Mouse (Mus musculus): Measurements from ENCODE around the gene Dnajb12. TPM values are rescaled to one million over a fixed set of nuclear protein-coding genes. Genes with fewer than 3 reads are reported as not detected.
A peak's percentile ranks its signal among the peaks of the same experiment; 100 is the strongest.

The Dnajb12 gene
- 25.5 and 28.7 TPM in 2 replicates for polyA plus RNA-seq (2014; fragmentation: Nextera tagmentation; extraction: Ambion mirVana)

- under 1% methylated on average over 68 of the region's 80 CpGs for WGBS
- H3K4me3 ChIP-seq (ENCODE audit: low read depth, low read length), result peak within 1 kb of the TSS; percentile 74
- H3K9me3 ChIP-seq (ENCODE audit: control insufficient read depth, low read length), result no peaks in the 10 kb centered on the region
- peak within 1 kb of the TSS; percentile 99 for H3K27ac ChIP-seq (replicated peaks; ENCODE audit: low read depth, low read length)
- 0 out of 2 replicates have a peak, but pooled peaks cover 6% of the 10 kb centered on the region for H3K36me3 ChIP-seq (ENCODE audit: control insufficient read depth, insufficient read depth, low read length)
- peak; percentile 98 for DNase-seq (ENCODE audit: low spot score)
- peak within 1 kb of the TSS; percentile 67 for H3K4me2 ChIP-seq (ENCODE audit: low read depth, low read length)
- H3K4me1 ChIP-seq (ENCODE audit: control insufficient read depth, insufficient read depth, low read length), result peaks cover 13% of the 10 kb centered on the region; the same call in 1 of the 2 replicates
- no peaks in the 10 kb centered on the region for H3K27me3 ChIP-seq (replicated peaks; ENCODE audit: control insufficient read depth, insufficient read depth, low read length)
- peak; percentile 94 for ATAC-seq (ENCODE audit: low read depth)
- H3K9ac ChIP-seq (ENCODE audit: low read depth, low read length), result peak within 1 kb of the TSS; percentile 96
Observed at GRCm38 (mm10) chr10:59879255-59880028, at the start of gene Dnajb12. Gene Dnajb12, plus strand, starts transcription at chr10:59879556.

- WGBS, result 95% methylated on average over 6 of the region's 6 CpGs
- no peak for DNase-seq (ENCODE audit: low spot score)
- ATAC-seq (ENCODE audit: low read depth), result no peak
- Histone ChIP-seq H3K4me1 (ENCODE audit: control insufficient read depth, insufficient read depth, low read length) (no peaks in the 10 kb centered on the region), H3K4me3 (ENCODE audit: low read depth, low read length) (no peak overlapping the region), H3K27ac (replicated peaks; ENCODE audit: low read depth, low read length) (no peak overlapping the region), H3K27me3 (replicated peaks; ENCODE audit: control insufficient read depth, insufficient read depth, low read length) (no peaks in the 10 kb centered on the region), H3K9me3 (ENCODE audit: control insufficient read depth, low read length) (no peaks in the 10 kb centered on the region), H3K4me2 (ENCODE audit: low read depth, low read length) (no peak overlapping the region), H3K36me3 (ENCODE audit: control insufficient read depth, insufficient read depth, low read length) (peaks cover 40% of the 10 kb centered on the region), H3K9ac (ENCODE audit: low read depth, low read length) (no peak overlapping the region)
Observed at GRCm38 (mm10) chr10:59829886-59830285, 49.5 kb upstream of the Dnajb12 start.

DNA sequence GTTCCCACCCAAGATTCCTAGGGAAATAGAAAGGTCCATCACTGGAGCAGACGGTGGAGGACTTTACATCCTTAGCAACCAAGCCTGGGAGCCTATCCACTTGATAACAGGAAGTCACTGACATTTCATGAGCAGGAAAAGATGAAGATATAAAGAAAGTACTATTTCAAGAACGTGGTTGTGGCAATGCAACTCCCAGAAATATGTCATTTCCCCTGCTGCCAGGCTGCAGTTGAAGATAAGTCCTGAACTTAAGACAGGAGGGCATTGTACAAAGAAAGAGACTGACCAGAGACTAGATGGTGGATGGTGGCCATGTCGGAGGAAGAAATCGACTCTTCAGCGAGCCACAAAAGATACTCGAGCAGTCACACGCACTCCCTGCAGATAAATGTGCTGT, 47.4 kb upstream of the Dnajb12 start:
- H3K4me2 ChIP-seq (ENCODE audit: low read depth, low read length), result no peak overlapping the region
- no peaks in the 10 kb centered on the region for H3K9me3 ChIP-seq (ENCODE audit: control insufficient read depth, low read length)
- DNase-seq (ENCODE audit: low spot score), result no peak
- H3K27me3 ChIP-seq (replicated peaks; ENCODE audit: control insufficient read depth, insufficient read depth, low read length), result no peaks in the 10 kb centered on the region
- H3K4me3 ChIP-seq (ENCODE audit: low read depth, low read length), result no peak overlapping the region
- peaks cover 39% of the 10 kb centered on the region for H3K36me3 ChIP-seq (ENCODE audit: control insufficient read depth, insufficient read depth, low read length)
- no peaks in the 10 kb centered on the region for H3K4me1 ChIP-seq (ENCODE audit: control insufficient read depth, insufficient read depth, low read length)
- ATAC-seq (ENCODE audit: low read depth), result no peak
- 92% methylated on average over 7 of the region's 7 CpGs for WGBS
- H3K9ac ChIP-seq (ENCODE audit: low read depth, low read length), result no peak overlapping the region
- H3K27ac ChIP-seq (replicated peaks; ENCODE audit: low read depth, low read length), result no peak overlapping the region

DNA sequence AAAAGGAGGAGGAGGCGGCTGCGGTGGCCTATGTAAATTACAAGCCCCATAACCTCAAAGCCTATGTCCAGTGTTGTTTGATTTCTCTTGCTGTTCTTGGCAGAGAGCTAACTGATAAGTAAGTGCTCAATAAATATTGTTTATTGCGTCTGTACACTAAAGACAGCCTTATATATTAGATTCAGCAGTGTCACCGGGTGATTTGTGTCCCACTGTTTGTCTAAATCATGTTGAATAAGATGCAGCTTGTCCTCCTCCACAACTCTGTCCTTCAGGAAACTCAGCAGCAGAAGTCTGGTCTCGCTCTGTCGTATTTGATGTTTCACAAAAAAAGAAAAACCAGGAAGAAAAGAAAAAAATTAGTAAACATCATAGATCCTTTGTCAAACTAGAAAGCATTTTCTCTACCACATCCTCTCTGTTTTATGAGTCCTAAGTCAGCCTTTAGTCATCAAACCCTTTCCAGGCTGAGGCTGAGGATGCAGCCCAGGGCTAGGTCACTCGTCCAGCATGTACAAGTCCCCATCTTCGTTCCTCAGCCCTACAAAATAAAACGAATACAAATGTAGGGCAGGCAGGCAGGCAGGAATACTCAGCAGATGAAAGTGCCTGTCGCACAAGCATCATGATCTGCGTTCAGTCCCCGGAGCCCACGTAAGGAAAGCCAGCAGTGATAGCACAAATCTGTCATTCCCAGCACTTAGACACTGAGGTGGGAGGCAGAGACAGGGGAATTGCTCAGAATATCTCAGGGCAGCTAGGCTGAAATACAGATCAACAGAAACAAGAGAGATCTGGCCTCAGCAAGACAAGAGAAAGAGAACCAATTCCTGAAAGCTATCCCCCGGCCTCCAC, 43.8 kb upstream of the Dnajb12 start:
- Histone ChIP-seq H3K36me3 (ENCODE audit: control insufficient read depth, insufficient read depth, low read length) (peaks cover 9% of the 10 kb centered on the region; the same call in 1 of the 2 replicates), H3K4me3 (ENCODE audit: low read depth, low read length) (no peak overlapping the region), H3K27me3 (replicated peaks; ENCODE audit: control insufficient read depth, insufficient read depth, low read length) (no peaks in the 10 kb centered on the region), H3K9me3 (ENCODE audit: control insufficient read depth, low read length) (no peaks in the 10 kb centered on the region), H3K9ac (ENCODE audit: low read depth, low read length) (no peak overlapping the region), H3K27ac (replicated peaks; ENCODE audit: low read depth, low read length) (no peak overlapping the region), H3K4me2 (ENCODE audit: low read depth, low read length) (no peak overlapping the region), H3K4me1 (ENCODE audit: control insufficient read depth, insufficient read depth, low read length) (no peaks in the 10 kb centered on the region)
- DNase-seq (ENCODE audit: low spot score) (no peak), ATAC-seq (ENCODE audit: low read depth) (no peak)
- 88% methylated on average over 14 of the region's 14 CpGs for WGBS

GRCm38 (mm10) chr10:59837490-59837889, 41.9 kb upstream of the Dnajb12 start:
- no peak overlapping the region for H3K4me2 ChIP-seq (ENCODE audit: low read depth, low read length)
- no peaks in the 10 kb centered on the region for H3K9me3 ChIP-seq (ENCODE audit: control insufficient read depth, low read length)
- H3K4me1 ChIP-seq (ENCODE audit: control insufficient read depth, insufficient read depth, low read length), result no peaks in the 10 kb centered on the region
- WGBS, result 84% methylated on average over 5 of the region's 5 CpGs
- H3K27me3 ChIP-seq (replicated peaks; ENCODE audit: control insufficient read depth, insufficient read depth, low read length), result no peaks in the 10 kb centered on the region
- DNase-seq (ENCODE audit: low spot score) (no peak), ATAC-seq (ENCODE audit: low read depth) (no peak)
- peaks cover 8% of the 10 kb centered on the region; the same call in 1 of the 2 replicates for H3K36me3 ChIP-seq (ENCODE audit: control insufficient read depth, insufficient read depth, low read length)
- no peak overlapping the region for H3K4me3 ChIP-seq (ENCODE audit: low read depth, low read length)
- no peak overlapping the region for H3K9ac ChIP-seq (ENCODE audit: low read depth, low read length)
- H3K27ac ChIP-seq (replicated peaks; ENCODE audit: low read depth, low read length), result no peak overlapping the region

DNA sequence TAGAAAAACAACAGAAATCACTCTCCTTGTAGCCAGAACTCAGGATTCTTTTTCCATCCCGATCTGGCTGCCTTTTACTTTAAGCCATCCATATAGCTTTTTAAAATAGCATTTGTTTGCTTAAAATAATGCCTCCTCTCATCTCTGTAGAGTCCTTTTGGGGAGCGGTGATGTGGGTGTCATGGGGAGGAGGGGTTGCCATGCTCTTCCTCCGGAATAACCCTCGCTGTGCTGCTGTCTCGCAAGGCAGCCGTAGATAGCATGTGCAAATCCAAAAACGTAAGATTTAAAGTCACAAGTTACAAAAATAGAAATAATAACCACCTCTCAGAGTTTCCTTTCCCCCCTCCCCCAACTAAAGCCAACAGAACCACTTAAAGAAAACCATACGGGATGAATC, 37.9 kb upstream of the Dnajb12 start:
- H3K4me3 ChIP-seq (ENCODE audit: low read depth, low read length), result no peak overlapping the region
- ATAC-seq (ENCODE audit: low read depth) (no peak), DNase-seq (ENCODE audit: low spot score) (no peak)
- no peaks in the 10 kb centered on the region for H3K9me3 ChIP-seq (ENCODE audit: control insufficient read depth, low read length)
- H3K9ac ChIP-seq (ENCODE audit: low read depth, low read length), result no peak overlapping the region
- H3K36me3 ChIP-seq (ENCODE audit: control insufficient read depth, insufficient read depth, low read length), result 0 out of 2 replicates have a peak, but pooled peaks cover 5% of the 10 kb centered on the region
- no peaks in the 10 kb centered on the region for H3K27me3 ChIP-seq (replicated peaks; ENCODE audit: control insufficient read depth, insufficient read depth, low read length)
- no peak overlapping the region for H3K4me2 ChIP-seq (ENCODE audit: low read depth, low read length)
- no peaks in the 10 kb centered on the region for H3K4me1 ChIP-seq (ENCODE audit: control insufficient read depth, insufficient read depth, low read length)
- H3K27ac ChIP-seq (replicated peaks; ENCODE audit: low read depth, low read length), result no peak overlapping the region
- WGBS, result 83% methylated on average over 8 of the region's 8 CpGs

- no peak overlapping the region for H3K9ac ChIP-seq (ENCODE audit: low read depth, low read length)
- ATAC-seq (ENCODE audit: low read depth), result no peak
- H3K27me3 ChIP-seq (replicated peaks; ENCODE audit: control insufficient read depth, insufficient read depth, low read length), result no peaks in the 10 kb centered on the region
- H3K36me3 ChIP-seq (ENCODE audit: control insufficient read depth, insufficient read depth, low read length), result 0 out of 2 replicates have a peak, but pooled peaks cover 5% of the 10 kb centered on the region
- no peak overlapping the region for H3K4me3 ChIP-seq (ENCODE audit: low read depth, low read length)
- 31% methylated on average over 5 of the region's 5 CpGs for WGBS
- no peaks in the 10 kb centered on the region for H3K4me1 ChIP-seq (ENCODE audit: control insufficient read depth, insufficient read depth, low read length)
- DNase-seq (ENCODE audit: low spot score), result no peak
- no peak overlapping the region for H3K4me2 ChIP-seq (ENCODE audit: low read depth, low read length)
- H3K27ac ChIP-seq (replicated peaks; ENCODE audit: low read depth, low read length), result no peak overlapping the region
- no peaks in the 10 kb centered on the region for H3K9me3 ChIP-seq (ENCODE audit: control insufficient read depth, low read length)
Observed at GRCm38 (mm10) chr10:59843125-59843524, 36.2 kb upstream of the Dnajb12 start.

- no peak for DNase-seq (ENCODE audit: low spot score)
- WGBS, result 89% methylated on average over 9 of the region's 9 CpGs
- ATAC-seq (ENCODE audit: low read depth), result no peak
- Histone ChIP-seq H3K9ac (ENCODE audit: low read depth, low read length) (no peak overlapping the region), H3K4me2 (ENCODE audit: low read depth, low read length) (no peak overlapping the region), H3K9me3 (ENCODE audit: control insufficient read depth, low read length) (no peaks in the 10 kb centered on the region), H3K27me3 (replicated peaks; ENCODE audit: control insufficient read depth, insufficient read depth, low read length) (no peaks in the 10 kb centered on the region), H3K27ac (replicated peaks; ENCODE audit: low read depth, low read length) (no peak overlapping the region), H3K36me3 (ENCODE audit: control insufficient read depth, insufficient read depth, low read length) (0 out of 2 replicates have a peak, but pooled peaks cover 5% of the 10 kb centered on the region), H3K4me1 (ENCODE audit: control insufficient read depth, insufficient read depth, low read length) (no peaks in the 10 kb centered on the region), H3K4me3 (ENCODE audit: low read depth, low read length) (no peak overlapping the region)
Observed at GRCm38 (mm10) chr10:59844686-59845085, 34.7 kb upstream of the Dnajb12 start.
